Mouse (Mus musculus) lung, adult 10 weeks (tissue): ENCODE measurements around the gene Olfr684. TPM values are rescaled to one million over a fixed set of nuclear protein-coding genes. Genes with fewer than 3 reads are reported as not detected.

Experiments used
- polyA plus RNA-seq: library from polyadenylated mRNA; stranded (reverse); fragments of 350-450 nt; fragmentation: Illumina TruSeq; extraction: RNeasy Lipid Tissue Mini Kit (QIAGEN cat#74804); gene quantifications from one replicate; pipeline ENCODE4 v1.2.3, GENCODE M21; 2014; ENCODE audit warnings: low read depth, low replicate concordance; ENCODE audit not compliant: insufficient read depth

Olfr684 gene
- polyA plus RNA-seq, result not detected

DNA sequence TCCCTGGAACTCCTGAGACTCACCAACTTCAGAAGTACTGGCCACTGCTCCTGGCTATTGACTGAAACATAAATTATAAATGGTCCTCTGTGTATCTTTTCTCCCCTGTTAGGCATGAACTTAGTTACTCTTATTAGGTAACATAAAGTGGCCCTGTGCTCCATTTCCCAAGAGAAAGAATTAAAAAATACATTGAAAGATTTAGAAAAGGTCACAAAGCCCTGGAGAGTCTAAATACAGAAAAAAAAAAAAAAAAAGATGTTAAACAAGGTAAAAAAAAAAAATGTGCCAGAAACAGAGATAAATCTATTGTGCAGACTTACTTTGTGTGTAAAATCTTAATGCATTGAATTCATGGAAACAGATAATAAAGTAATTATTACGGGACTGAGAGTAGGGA is at the start of gene Olfr684:
Olfr684 (minus strand) TSS at position 101 of the 400 bp plus-strand sequence.

DNA sequence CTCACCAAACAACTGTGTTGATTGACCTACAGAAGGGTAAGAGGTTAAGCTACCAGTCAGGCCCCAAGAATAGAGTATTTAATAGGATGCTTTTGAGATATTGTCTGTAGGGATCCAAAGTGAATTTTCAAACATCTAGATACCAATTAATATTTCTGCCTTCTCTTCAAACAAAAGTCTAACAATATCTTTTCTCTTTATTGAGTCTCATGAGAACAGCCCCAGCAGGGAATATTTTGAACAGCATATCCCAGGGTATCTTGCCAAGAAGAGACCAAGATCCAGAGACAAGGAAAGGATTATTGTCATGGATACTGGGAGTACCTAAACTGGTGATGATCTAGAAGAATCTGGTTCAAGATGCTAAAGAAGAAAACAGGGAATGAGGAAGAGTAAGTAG is 43.9 kb upstream of the Olfr684 start, which contains the start of gene Olfr686:
Olfr686 (minus strand) TSS at position 101 of the 400 bp plus-strand sequence.

DNA sequence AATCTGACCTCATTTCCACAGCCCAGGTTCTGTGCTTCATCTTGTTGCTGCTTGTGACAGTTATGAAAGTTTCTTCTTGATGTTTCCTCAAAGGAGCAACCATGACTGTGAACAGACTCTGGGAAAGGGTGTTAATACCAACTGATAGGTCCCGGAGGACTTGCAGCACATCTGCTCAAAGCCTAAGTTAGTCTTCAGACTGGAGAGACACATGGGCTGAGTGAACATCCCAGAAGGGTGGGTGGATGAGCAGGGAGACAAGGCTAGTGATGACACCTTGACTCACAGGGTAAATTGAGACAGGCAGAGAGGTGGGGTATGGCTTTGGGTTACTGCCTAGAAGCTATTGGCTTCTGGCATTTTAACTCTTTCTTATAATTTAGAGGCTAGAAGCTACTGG is 22.5 kb upstream of the Olfr684 start, which contains the start of gene Olfr685:
Olfr685 (minus strand) TSS at position 101 of the 400 bp plus-strand sequence.

DNA sequence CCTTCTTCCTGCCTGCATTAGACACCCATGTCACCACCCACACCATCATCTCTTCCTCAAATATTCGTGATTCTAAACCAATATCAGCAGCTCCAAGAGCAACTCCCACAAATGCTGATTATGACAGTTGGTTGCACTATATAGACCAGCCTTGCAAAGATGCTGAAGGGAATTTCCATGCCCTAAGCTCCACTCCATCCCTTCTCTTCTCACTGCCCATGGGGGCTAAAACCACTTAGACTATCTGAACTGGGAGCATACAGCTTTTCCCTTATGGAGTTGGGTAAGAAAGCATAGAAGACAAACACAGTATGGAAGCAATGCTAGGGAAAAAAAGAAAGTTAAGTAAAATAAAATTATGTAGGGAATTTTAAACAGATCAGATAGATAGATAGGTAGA is 16.5 kb downstream of the Olfr684 start, which contains the start of gene Olfr683:
Olfr683 (minus strand) TSS at position 101 of the 400 bp plus-strand sequence.

DNA sequence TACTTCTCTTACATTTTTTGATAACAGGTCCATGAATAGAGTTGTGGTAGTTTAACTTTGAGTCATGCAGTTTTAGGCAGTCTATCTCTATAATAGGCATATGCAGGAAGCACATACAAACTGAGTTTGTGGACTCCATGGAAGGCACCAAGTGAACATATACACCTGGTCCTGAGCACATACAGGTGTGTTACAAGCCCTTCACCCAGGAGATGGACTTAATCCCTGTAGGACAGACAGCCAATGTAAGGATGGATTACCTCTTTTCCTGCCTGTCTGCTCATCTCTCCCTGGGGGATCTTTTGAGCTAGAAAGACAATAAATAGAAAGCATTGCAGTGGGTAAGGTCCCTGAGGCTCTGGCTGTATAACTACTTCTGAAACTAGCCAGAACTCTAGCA is 46.9 kb downstream of the Olfr684 start, which contains the start of gene Olfr681:
Olfr681 (plus strand) TSS at position 301 of the 400 bp plus-strand sequence.

Other genes with a start within 250 kb of the Olfr684 start
- gene Olfr667, start 242.2 kb downstream of the Olfr684 start, polyA plus RNA-seq, result not detected
- not detected for gene Olfr668, start 235.6 kb downstream of the Olfr684 start, polyA plus RNA-seq
- not detected for gene Olfr669, start 229.4 kb downstream of the Olfr684 start, polyA plus RNA-seq
- gene Olfr670, start 201.0 kb downstream of the Olfr684 start, polyA plus RNA-seq, result not detected
- not detected for gene Olfr671, start 184.5 kb downstream of the Olfr684 start, polyA plus RNA-seq
- gene Olfr672, start 161.6 kb downstream of the Olfr684 start, polyA plus RNA-seq, result not detected
- gene Olfr675, start 135.2 kb downstream of the Olfr684 start, polyA plus RNA-seq, result not detected
- not detected for gene Olfr676, start 131.0 kb downstream of the Olfr684 start, polyA plus RNA-seq
- not detected for gene Olfr677, start 112.3 kb downstream of the Olfr684 start, polyA plus RNA-seq
- gene Olfr678, start 99.2 kb downstream of the Olfr684 start, polyA plus RNA-seq, result not detected
- not detected for gene Olfr679, start 82.4 kb downstream of the Olfr684 start, polyA plus RNA-seq
- not detected for gene Olfr680-ps1, start 70.8 kb downstream of the Olfr684 start, polyA plus RNA-seq
- gene Olfr681, start 46.8 kb downstream of the Olfr684 start, polyA plus RNA-seq, result not detected
- not detected for gene Olfr683, start 16.6 kb downstream of the Olfr684 start, polyA plus RNA-seq
- not detected for gene Olfr685, start 22.4 kb upstream of the Olfr684 start, polyA plus RNA-seq
- gene Olfr686, start 43.8 kb upstream of the Olfr684 start, polyA plus RNA-seq, result not detected
- gene Olfr688, start 124.4 kb upstream of the Olfr684 start, polyA plus RNA-seq, result not detected
- gene Olfr689, start 147.5 kb upstream of the Olfr684 start, polyA plus RNA-seq, result not detected
- not detected for gene Olfr690, start 170.5 kb upstream of the Olfr684 start, polyA plus RNA-seq
- gene Olfr691, start 178.6 kb upstream of the Olfr684 start, polyA plus RNA-seq, result not detected
- not detected for gene Olfr692, start 204.6 kb upstream of the Olfr684 start, polyA plus RNA-seq
- not detected for gene Gm5901, start 211.4 kb upstream of the Olfr684 start, polyA plus RNA-seq
- gene Fam160a2, start 236.4 kb upstream of the Olfr684 start, polyA plus RNA-seq, result 12.5 TPM
- not detected for gene Cnga4, start 240.9 kb upstream of the Olfr684 start, polyA plus RNA-seq